In genomic region chrX:109013283-109013682, GRCm38 (mm10) we compare ENCODE assay signal across 8 mouse cellular contexts. TPM values are rescaled to one million over a fixed set of nuclear protein-coding genes. Genes with fewer than 3 reads are reported as not detected.
A peak's percentile ranks its signal among the peaks of the same experiment; 100 is the strongest.
DNase-seq lines count a peak whose midpoint lies in the region; ATAC-seq lines count a peak whose summit lies in the region.

Hmgn5 (minus strand) TSS chrX:109013404.

- no peaks in the 10 kb centered on the region for H3K9me3 ChIP-seq in intestine, embryonic 14.5 days (ENCODE audit: control insufficient read depth, low read length)

- ATAC-seq in intestine, embryonic 14.5 days (replicated peaks; ENCODE audit: low FRiP score, low TSS enrichment, low read depth) = peak; percentile 98

- H3K9ac ChIP-seq in intestine, embryonic 14.5 days (ENCODE audit: low read length) = peak within 1 kb of the TSS; percentile 43

- intact Hi-C loops in gastrocnemius, postnatal 14 days (cut with DNase I; ENCODE audit: low total_unique reads) = no loop called here
- intact Hi-C loops in left cerebral cortex, postnatal 14 days (cut with DNase I) = loop anchor here (5.0 kb wide), 1 partner anchor 181 kb away; the partner anchor contains the start of gene Brwd3

- peak within 1 kb of the TSS; percentile 48 for H3K4me2 ChIP-seq in intestine, embryonic 14.5 days (ENCODE audit: low read length)

- H3K36me3 ChIP-seq in intestine, embryonic 14.5 days (ENCODE audit: control insufficient read depth, insufficient read depth, low read length) = no peaks in the 10 kb centered on the region

- H3K4me1 ChIP-seq in intestine, embryonic 14.5 days (replicated peaks; ENCODE audit: control insufficient read depth, insufficient read depth, low read length) = no peaks in the 10 kb centered on the region

- peak within 1 kb of the TSS; percentile 47 for H3K4me3 ChIP-seq in intestine, embryonic 14.5 days (ENCODE audit: low read depth, low read length)

- DNase-seq in adipocyte (ENCODE audit: low spot score) = peak; percentile 95
- DNase-seq in embryo, embryonic 10 days (ENCODE audit: low spot score) = peak; percentile 95
- peak; percentile 90 for DNase-seq in gastrocnemius, postnatal 14 days
- peak; percentile 93 for DNase-seq in intestine, embryonic 14.5 days (ENCODE audit: low spot score)
- DNase-seq in left cerebral cortex, postnatal 14 days (ENCODE audit: low spot score in 2 of 2) = peak; percentile 89 to 91
- DNase-seq in mesoderm, embryonic 11.5 days (ENCODE audit: low read depth, low spot score) = peak; percentile 93
- peak; percentile 82 for DNase-seq in right cerebral cortex, postnatal 36 days (ENCODE audit: low spot score in 2 of 2)
- DNase-seq in yolk sac, embryonic 10.5 days (ENCODE audit: low spot score) = peak; percentile 90

- peak within 1 kb of the TSS; percentile 75 for H3K27ac ChIP-seq in intestine, embryonic 14.5 days (ENCODE audit: low read depth)

- 13% methylated on average over 25 of the region's 25 CpGs for WGBS in intestine, embryonic 14.5 days

- H3K27me3 ChIP-seq in intestine, embryonic 14.5 days (replicated peaks; ENCODE audit: control insufficient read depth, insufficient read depth, low read length) = no peaks in the 10 kb centered on the region

RNA-seq across cellular contexts. Expression of gene Hmgn5, which starts in this region (rescaled TPM):
- 1 to 10 TPM; 2.2 to 3.0 TPM for total RNA-seq in gastrocnemius, postnatal 14 days (2021)
- 19.4 and 21.3 TPM in 2 replicates for polyA plus RNA-seq in intestine, embryonic 14.5 days (2014; fragmentation: Nextera tagmentation; extraction: Ambion mirVana)
- total RNA-seq in left cerebral cortex, postnatal 14 days (2021) = 1 to 10 TPM; 4.5 TPM

Comparison
In these comparisons a context has a peak if more than half of its experiments do, and no peak if none do; other contexts are left out.
1. Peak in every context shown above with its lines: DNase-seq, ATAC-seq, H3K4me3 ChIP-seq and H3K27ac ChIP-seq.